Mouse (Mus musculus) cerebellum, adult 2 months (tissue): ENCODE results near the gene D630045J12Rik.

ENCODE experiments used
- CTCF ChIP-seq: fragments of 200-500 bp; IDR thresholded peaks from 2 replicates; pipeline ENCODE4 v1.5.1; 2011; ENCODE audit warnings: low read depth, mild to moderate bottlenecking, control low read depth, low read length, moderate library complexity, borderline replicate concordance; ENCODE audit not compliant: insufficient read depth
- POLR2A ChIP-seq: fragments of 200-500 bp; IDR thresholded peaks from 2 replicates; pipeline ENCODE4 v1.6.1; 2011; ENCODE audit warnings: low read length, control low read depth, borderline replicate concordance; ENCODE audit not compliant: insufficient read depth

- no peak for TF ChIP-seq POLR2A
- no peak for TF ChIP-seq CTCF
These were observed 34.5 kb downstream of the D630045J12Rik start for GRCm38 (mm10) chr6:38219261-38219660.
